Mouse (Mus musculus): Measurements from ENCODE around the gene Lrrc23.
"Not testable (repeated sequence)": the region's sequence is repeated elsewhere in the genome, so short reads cannot be mapped to it uniquely, and the experiment has no call there.

Lrrc23 gene

DNA sequence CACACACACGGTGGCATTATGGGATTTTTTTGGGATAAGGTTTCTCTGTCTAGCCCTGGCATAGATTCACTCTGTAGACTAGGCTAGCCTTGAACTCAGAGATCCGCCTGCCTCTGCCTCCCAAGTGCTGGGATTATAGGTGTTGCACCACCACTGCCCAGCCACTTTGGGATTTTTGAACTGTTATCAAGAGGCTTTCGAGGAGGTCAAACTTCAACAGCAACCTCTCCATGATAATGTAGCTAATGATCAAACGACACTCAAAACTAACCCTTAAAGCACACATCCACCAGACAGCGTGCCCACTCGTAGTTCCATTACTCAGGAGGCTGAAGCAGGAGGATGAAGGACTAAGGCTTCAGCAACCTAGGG is 28.4 kb upstream of the Lrrc23 start:
- no peak for DNase-seq (ENCODE audit: low spot score)

- no peak for DNase-seq (ENCODE audit: low spot score)
These were observed 27.8 kb upstream of the Lrrc23 start for GRCm38 (mm10) chr6:124807366-124807765.

GRCm38 (mm10) chr6:124806446-124807140 is 27.1 kb upstream of the Lrrc23 start:
- DNase-seq (ENCODE audit: low spot score), result no peak

GRCm38 (mm10) chr6:124805341-124806321 is 26.1 kb upstream of the Lrrc23 start:
- peak; percentile 97 for DNase-seq (ENCODE audit: low spot score)

DNA sequence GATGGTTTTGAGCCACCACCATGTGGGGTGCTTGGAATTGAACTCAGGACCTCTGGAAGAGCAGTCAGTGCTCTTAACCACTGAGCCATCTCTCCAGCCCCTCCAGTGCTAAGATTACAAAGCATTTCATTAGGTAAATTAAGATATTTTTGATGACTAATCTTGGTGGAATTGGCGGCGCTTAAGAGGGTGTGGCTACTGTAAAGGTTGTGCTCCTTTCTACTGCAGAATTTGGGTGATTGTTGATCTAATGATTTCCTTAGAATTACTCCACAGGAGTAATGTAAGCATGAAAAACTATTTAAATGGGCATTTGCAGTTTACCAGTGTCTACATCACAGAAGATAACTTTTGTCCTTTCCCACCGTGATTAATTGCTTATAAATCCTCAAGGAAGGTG is 24.8 kb upstream of the Lrrc23 start:
- no peak for DNase-seq (ENCODE audit: low spot score)

- not testable (repeated sequence) for DNase-seq (ENCODE audit: low spot score)
These were observed 24.2 kb upstream of the Lrrc23 start for GRCm38 (mm10) chr6:124803691-124804090.

- no peak for DNase-seq (ENCODE audit: low spot score)
These were observed 23.5 kb upstream of the Lrrc23 start for GRCm38 (mm10) chr6:124803061-124803460.

GRCm38 (mm10) chr6:124802400-124802799 is 22.9 kb upstream of the Lrrc23 start:
- not testable (repeated sequence) for DNase-seq (ENCODE audit: low spot score)

DNA sequence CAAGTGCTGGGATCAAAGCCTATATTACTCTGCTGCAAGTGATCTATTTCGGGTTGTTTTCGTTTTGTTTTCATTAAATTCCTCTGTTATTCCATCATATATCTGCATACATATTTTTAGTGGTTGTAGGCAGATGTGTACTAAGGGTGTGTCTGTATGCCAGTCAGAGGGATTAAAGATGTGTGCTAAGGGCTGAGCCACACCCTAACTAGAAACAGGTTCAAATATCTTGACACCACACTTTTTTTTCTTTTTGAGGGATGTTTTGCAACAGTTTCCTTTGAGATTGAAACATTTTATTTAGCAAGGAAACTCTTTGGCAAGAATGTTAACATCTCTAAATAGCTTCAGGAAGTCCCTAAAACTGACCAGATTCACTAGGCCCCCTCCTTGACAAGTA is 16.7 kb upstream of the Lrrc23 start:
- no peak for DNase-seq (ENCODE audit: low spot score)

DNA sequence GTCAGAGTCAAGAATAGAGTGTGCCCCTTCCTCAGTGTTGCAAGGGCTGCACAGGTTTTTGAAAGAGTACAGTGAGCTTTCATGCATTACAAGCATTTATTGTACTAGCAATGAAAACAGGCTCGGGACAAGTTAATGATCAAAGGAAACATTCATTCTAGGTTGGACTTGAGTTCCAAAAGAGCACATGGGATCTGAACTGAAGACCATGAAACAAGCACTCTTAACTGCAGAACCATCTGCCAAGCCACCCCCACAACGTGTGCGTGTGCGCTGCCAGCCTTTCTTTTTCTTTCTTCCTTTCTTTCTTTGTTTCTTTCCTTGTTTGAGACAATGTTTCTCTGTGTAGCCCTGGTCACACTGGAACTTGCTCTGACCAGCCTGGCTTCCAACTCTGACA is 16.3 kb upstream of the Lrrc23 start:
- no peak for DNase-seq (ENCODE audit: low spot score)

DNA sequence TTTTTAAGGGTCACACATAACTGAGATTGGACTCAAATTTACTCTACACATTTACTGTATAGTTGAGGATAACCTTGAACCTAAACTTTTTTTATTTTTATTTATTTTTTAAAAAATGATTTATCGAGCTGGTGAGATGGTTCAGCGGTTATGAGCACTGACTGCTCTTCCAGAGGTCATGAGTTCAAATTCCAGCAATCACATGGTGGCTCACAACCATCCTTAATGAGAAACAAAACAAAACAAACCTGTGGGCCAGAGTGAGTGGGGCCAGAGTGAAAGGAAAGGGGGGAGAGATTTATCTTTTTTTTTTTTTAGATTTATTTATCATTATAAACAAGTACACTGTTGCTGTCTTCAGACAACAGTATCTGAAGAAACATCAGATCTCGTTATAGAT is 12.4 kb upstream of the Lrrc23 start:
- no peak for DNase-seq (ENCODE audit: low spot score)

- DNase-seq (ENCODE audit: low spot score), result no peak
These were observed 10.6 kb upstream of the Lrrc23 start for GRCm38 (mm10) chr6:124790121-124790520.

DNA sequence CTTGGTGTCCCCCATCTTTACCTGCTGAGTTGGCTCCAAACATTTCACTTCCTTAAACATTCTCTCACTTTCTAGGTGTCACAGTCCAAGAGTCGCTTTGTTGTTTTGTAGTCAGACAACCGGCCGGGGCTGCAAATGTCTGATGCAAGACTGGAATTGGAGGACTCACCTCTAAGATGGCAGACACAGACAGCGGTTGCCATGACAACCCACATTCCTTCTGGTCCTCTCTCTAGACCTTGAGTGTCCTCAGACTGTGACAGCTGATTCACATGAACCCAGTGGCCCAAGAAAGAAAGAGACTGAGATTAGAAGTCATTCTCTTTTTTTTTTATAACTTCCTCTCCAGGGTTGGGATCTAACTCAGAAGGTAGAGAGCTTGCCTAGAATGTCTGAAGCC is 10.0 kb upstream of the Lrrc23 start:
- DNase-seq (ENCODE audit: low spot score), result no peak

GRCm38 (mm10) chr6:124787722-124788121 is 8.2 kb upstream of the Lrrc23 start:
- no peak for DNase-seq (ENCODE audit: low spot score)

- no peak for DNase-seq (ENCODE audit: low spot score)
These were observed 7.4 kb upstream of the Lrrc23 start for GRCm38 (mm10) chr6:124786756-124787420.

GRCm38 (mm10) chr6:124782436-124782835 is 2.9 kb upstream of the Lrrc23 start:
- no peak for DNase-seq (ENCODE audit: low spot score)

DNA sequence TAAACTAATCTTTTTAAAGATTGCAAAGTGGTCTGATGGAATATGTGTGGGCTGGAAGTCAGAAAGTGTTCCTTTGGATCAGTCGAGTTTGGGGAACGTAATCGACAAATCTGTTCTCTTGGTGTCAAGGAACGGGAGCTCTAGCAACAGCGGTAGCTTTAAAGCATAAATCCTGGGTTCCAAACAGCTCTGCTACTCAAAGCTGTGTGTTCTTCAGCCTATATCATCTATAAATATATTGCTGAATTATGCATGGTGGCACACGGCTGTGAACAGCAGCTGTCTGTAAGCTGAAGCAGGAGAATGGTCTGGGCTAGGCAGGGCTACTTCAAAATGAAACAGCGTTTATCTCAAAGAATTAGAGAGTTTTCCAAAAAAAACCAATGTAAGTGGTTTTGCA is 1.4 kb upstream of the Lrrc23 start:
- DNase-seq (ENCODE audit: low spot score), result no peak

GRCm38 (mm10) chr6:124779984-124780416 is 473 bp upstream of the Lrrc23 start:
- no peak for DNase-seq (ENCODE audit: low spot score)

DNA sequence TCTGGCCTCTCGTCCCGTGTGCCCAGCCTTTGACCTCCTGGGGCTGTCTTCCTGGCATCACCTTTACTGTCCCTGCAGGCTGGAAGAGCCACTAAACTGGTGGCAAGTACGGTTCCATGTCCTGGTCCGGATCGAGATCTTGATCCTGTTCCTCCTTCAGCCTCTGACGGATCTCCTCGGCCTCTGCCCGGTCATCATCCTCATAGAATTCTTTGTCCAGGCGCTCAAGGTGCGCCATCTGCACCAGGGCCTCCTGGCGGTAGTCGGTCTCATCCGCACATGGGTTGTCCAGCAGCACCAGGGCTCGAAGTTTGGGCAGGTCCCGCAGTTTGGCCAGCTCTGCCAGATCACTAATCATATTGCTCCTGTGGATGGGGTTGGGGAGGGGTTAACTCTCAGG is 9.0 kb downstream of the Lrrc23 start:
- no peak for DNase-seq (ENCODE audit: low spot score)

- DNase-seq (ENCODE audit: low spot score), result no peak
These were observed 9.5 kb downstream of the Lrrc23 start for GRCm38 (mm10) chr6:124770013-124770412.

DNA sequence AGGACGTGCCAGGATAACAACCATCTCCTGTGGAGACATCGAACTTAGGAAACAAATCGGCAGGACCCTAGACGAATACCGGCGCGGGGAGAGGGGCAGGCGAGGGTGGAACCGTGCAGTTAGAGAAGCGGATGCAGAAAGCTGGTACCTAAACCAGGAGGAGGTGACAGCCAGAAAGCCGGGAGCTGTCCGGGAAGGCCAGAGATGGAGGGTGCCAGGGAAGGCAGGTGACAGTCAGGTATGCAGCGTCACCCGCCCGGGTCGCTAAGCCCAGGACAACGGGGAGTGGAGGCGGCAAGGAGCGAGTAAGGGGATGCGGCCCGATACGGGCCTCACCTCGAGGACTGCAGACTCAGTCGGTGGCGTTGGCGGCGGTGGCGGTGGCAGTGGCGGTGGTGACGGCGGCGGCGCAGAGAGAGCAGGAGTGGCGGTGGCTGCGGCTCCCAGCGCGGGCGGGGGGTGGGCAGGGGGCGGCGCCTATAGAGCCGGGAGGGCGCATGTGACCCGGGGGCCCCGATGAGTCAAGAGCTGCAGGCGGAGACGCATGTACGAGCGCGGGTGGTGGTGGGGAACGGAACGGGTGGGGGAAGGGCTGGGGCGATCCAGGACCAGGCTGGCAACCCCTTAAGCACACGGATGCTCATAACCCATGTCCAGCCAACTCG is 10.3 kb downstream of the Lrrc23 start, which contains the start of gene Eno2:
TSS of gene Eno2 (minus strand) at position 573 of the 665 bp plus-strand sequence.
- peak; percentile 60 for DNase-seq (ENCODE audit: low spot score)

- no peak for DNase-seq (ENCODE audit: low spot score)
These were observed 10.9 kb downstream of the Lrrc23 start for GRCm38 (mm10) chr6:124768704-124769044.

Measured in urinary bladder, postnatal 14 days (tissue).